Mouse (Mus musculus): ENCODE measurements around the gene Igsf8. TPM values are rescaled to one million over a fixed set of nuclear protein-coding genes. Genes with fewer than 3 reads are reported as not detected.

The Igsf8 gene
- polyA plus RNA-seq, 1 experiment = 159 TPM

DNA sequence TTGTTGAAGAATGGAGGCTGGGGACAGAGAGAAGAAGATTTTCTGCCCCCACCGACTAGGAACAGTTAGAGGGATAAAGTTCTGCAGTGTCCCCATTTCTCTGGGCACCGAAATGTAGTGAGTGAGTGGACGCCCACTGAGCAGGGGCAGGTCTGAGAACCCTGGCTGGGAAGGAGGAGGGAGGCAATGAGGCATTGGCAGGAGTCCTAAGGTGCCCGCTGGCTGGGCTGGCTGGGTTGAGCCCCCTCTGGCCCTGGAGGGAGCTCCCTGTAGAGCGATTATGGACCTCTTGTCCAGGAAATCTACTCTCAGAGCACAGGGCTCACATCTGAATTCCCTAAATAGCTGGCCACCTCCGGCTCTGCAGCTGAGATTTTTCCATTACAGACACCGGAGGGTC lies 38.1 kb downstream of the Igsf8 start:
- TF ChIP-seq CTCF (IDR thresholded peaks at IDR 0.05; ENCODE audit: borderline replicate concordance, control insufficient read depth, extremely low read depth, insufficient read depth, low read length, poor library complexity) (no peak), POLR2A (IDR thresholded peaks at IDR 0.05; ENCODE audit: control insufficient read depth, extremely low read depth, insufficient read depth, low read length, poor library complexity) (no peak)
- Histone ChIP-seq H3K27ac (ENCODE audit: control insufficient read depth, insufficient read depth, low read length) (no peak overlapping the region), H3K27me3 (ENCODE audit: control insufficient read depth, insufficient read depth, low read length) (no peaks in the 10 kb centered on the region), H3K36me3 (ENCODE audit: control insufficient read depth, insufficient read depth, low read length) (no peaks in the 10 kb centered on the region), H3K4me1 (replicated peaks; ENCODE audit: control insufficient read depth, insufficient read depth, low read length) (no peaks in the 10 kb centered on the region), H3K4me3 (ENCODE audit: control insufficient read depth, insufficient read depth, low read length) (no peak overlapping the region)
- no peak for DNase-seq
- WGBS = 91% methylated on average over 7 of the region's 7 CpGs

GRCm38 (mm10) chr1:172300247-172300646 lies 38.8 kb downstream of the Igsf8 start:
- no peak for DNase-seq
- Histone ChIP-seq H3K27me3 (ENCODE audit: control insufficient read depth, insufficient read depth, low read length) (no peaks in the 10 kb centered on the region), H3K36me3 (ENCODE audit: control insufficient read depth, insufficient read depth, low read length) (no peaks in the 10 kb centered on the region), H3K4me3 (ENCODE audit: control insufficient read depth, insufficient read depth, low read length) (no peak overlapping the region), H3K27ac (ENCODE audit: control insufficient read depth, insufficient read depth, low read length) (no peak overlapping the region), H3K4me1 (replicated peaks; ENCODE audit: control insufficient read depth, insufficient read depth, low read length) (no peaks in the 10 kb centered on the region)
- TF ChIP-seq POLR2A (IDR thresholded peaks at IDR 0.05; ENCODE audit: control insufficient read depth, extremely low read depth, insufficient read depth, low read length, poor library complexity) (no peak), CTCF (IDR thresholded peaks at IDR 0.05; ENCODE audit: borderline replicate concordance, control insufficient read depth, extremely low read depth, insufficient read depth, low read length, poor library complexity) (no peak)
- 82% methylated on average over 5 of the region's 5 CpGs for WGBS

DNA sequence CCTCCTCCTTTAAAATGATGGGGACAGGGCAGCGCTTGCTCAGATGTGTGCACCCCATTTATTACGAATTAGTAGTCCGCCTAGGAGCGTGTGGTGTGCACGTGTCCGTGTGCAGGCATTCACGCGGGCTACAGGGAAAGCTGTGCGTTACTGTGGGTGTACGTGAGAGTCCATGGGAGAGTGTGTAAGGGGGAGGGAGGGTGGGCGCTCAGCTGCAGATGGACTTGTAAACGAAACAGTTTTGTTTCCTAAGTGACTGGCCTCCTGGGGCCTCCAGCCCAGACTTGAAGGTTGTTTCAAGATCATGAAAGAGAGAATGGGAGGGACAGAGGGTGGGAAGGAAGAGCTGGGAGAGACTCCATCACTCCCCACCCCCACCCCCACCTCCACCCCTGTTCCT lies 39.7 kb downstream of the Igsf8 start:
- H3K27ac ChIP-seq (ENCODE audit: control insufficient read depth, insufficient read depth, low read length) = no peak overlapping the region
- no peak for DNase-seq
- 0 out of 2 replicates have a peak, but pooled peaks cover 2% of the 10 kb centered on the region for H3K4me1 ChIP-seq (replicated peaks; ENCODE audit: control insufficient read depth, insufficient read depth, low read length)
- H3K36me3 ChIP-seq (ENCODE audit: control insufficient read depth, insufficient read depth, low read length) = no peaks in the 10 kb centered on the region
- H3K4me3 ChIP-seq (ENCODE audit: control insufficient read depth, insufficient read depth, low read length) = no peak overlapping the region
- TF ChIP-seq CTCF (IDR thresholded peaks at IDR 0.05; ENCODE audit: borderline replicate concordance, control insufficient read depth, extremely low read depth, insufficient read depth, low read length, poor library complexity) (no peak), POLR2A (IDR thresholded peaks at IDR 0.05; ENCODE audit: control insufficient read depth, extremely low read depth, insufficient read depth, low read length, poor library complexity) (no peak)
- H3K27me3 ChIP-seq (ENCODE audit: control insufficient read depth, insufficient read depth, low read length) = no peaks in the 10 kb centered on the region
- whole genome bisulfite sequencing = 88% methylated on average over 12 of the region's 12 CpGs

- Histone ChIP-seq H3K36me3 (ENCODE audit: control insufficient read depth, insufficient read depth, low read length) (no peaks in the 10 kb centered on the region), H3K4me3 (ENCODE audit: control insufficient read depth, insufficient read depth, low read length) (no peak overlapping the region), H3K27ac (ENCODE audit: control insufficient read depth, insufficient read depth, low read length) (no peak overlapping the region), H3K27me3 (ENCODE audit: control insufficient read depth, insufficient read depth, low read length) (no peaks in the 10 kb centered on the region), H3K4me1 (replicated peaks; ENCODE audit: control insufficient read depth, insufficient read depth, low read length) (0 out of 2 replicates have a peak, but pooled peaks cover 5% of the 10 kb centered on the region)
- TF ChIP-seq POLR2A (IDR thresholded peaks at IDR 0.05; ENCODE audit: control insufficient read depth, extremely low read depth, insufficient read depth, low read length, poor library complexity) (no peak), CTCF (IDR thresholded peaks at IDR 0.05; ENCODE audit: borderline replicate concordance, control insufficient read depth, extremely low read depth, insufficient read depth, low read length, poor library complexity) (no peak)
- DNase-seq = no peak
- 44% methylated on average over 3 of the region's 3 CpGs for WGBS
Measured at GRCm38 (mm10) chr1:172302311-172302710, 40.9 kb downstream of the Igsf8 start.

DNA sequence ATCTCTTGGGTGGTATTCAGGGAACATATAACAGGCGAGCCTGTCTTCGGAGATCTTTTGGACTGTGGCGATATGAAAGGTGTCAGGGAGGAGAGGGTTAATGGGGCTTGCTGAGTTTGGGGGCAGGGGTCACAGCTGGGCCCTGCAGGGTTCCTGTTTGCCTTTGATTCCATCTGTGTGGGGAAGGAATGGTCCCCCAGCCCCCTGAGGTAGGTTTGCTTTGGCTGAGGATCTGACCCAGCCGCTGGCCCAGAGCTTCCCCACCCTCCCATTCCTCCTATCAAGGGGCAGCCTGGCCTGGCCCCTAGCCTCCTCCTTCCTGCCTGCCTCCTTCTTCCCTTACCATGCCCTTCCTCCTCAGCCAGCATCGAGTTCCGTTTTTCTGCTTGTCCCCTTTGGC lies 41.4 kb downstream of the Igsf8 start:
- no peak for DNase-seq
- no peak for TF ChIP-seq CTCF (IDR thresholded peaks at IDR 0.05; ENCODE audit: borderline replicate concordance, control insufficient read depth, extremely low read depth, insufficient read depth, low read length, poor library complexity)
- no peak for TF ChIP-seq POLR2A (IDR thresholded peaks at IDR 0.05; ENCODE audit: control insufficient read depth, extremely low read depth, insufficient read depth, low read length, poor library complexity)
- no peaks in the 10 kb centered on the region for H3K27me3 ChIP-seq (ENCODE audit: control insufficient read depth, insufficient read depth, low read length)
- 0 out of 2 replicates have a peak, but pooled peaks cover 5% of the 10 kb centered on the region for H3K4me1 ChIP-seq (replicated peaks; ENCODE audit: control insufficient read depth, insufficient read depth, low read length)
- H3K36me3 ChIP-seq (ENCODE audit: control insufficient read depth, insufficient read depth, low read length) = no peaks in the 10 kb centered on the region
- WGBS = 68% methylated on average over 6 of the region's 6 CpGs
- H3K27ac ChIP-seq (ENCODE audit: control insufficient read depth, insufficient read depth, low read length) = no peak overlapping the region
- no peak overlapping the region for H3K4me3 ChIP-seq (ENCODE audit: control insufficient read depth, insufficient read depth, low read length)

GRCm38 (mm10) chr1:172304443-172304842 lies 43.0 kb downstream of the Igsf8 start:
- Histone ChIP-seq H3K4me3 (ENCODE audit: control insufficient read depth, insufficient read depth, low read length) (no peak overlapping the region), H3K36me3 (ENCODE audit: control insufficient read depth, insufficient read depth, low read length) (no peaks in the 10 kb centered on the region), H3K27ac (ENCODE audit: control insufficient read depth, insufficient read depth, low read length) (no peak overlapping the region), H3K27me3 (ENCODE audit: control insufficient read depth, insufficient read depth, low read length) (no peaks in the 10 kb centered on the region), H3K4me1 (replicated peaks; ENCODE audit: control insufficient read depth, insufficient read depth, low read length) (0 out of 2 replicates have a peak, but pooled peaks cover 5% of the 10 kb centered on the region)
- TF ChIP-seq POLR2A (IDR thresholded peaks at IDR 0.05; ENCODE audit: control insufficient read depth, extremely low read depth, insufficient read depth, low read length, poor library complexity) (no peak), CTCF (IDR thresholded peaks at IDR 0.05; ENCODE audit: borderline replicate concordance, control insufficient read depth, extremely low read depth, insufficient read depth, low read length, poor library complexity) (no peak)
- WGBS = 64% methylated on average over 6 of the region's 6 CpGs
- no peak for DNase-seq

- Histone ChIP-seq H3K27me3 (ENCODE audit: control insufficient read depth, insufficient read depth, low read length) (no peaks in the 10 kb centered on the region), H3K4me3 (ENCODE audit: control insufficient read depth, insufficient read depth, low read length) (no peak overlapping the region), H3K36me3 (ENCODE audit: control insufficient read depth, insufficient read depth, low read length) (no peaks in the 10 kb centered on the region), H3K4me1 (replicated peaks; ENCODE audit: control insufficient read depth, insufficient read depth, low read length) (peaks cover 10% of the 10 kb centered on the region), H3K27ac (ENCODE audit: control insufficient read depth, insufficient read depth, low read length) (no peak overlapping the region)
- WGBS = 49% methylated on average over 2 of the region's 2 CpGs
- DNase-seq = no peak
- TF ChIP-seq POLR2A (IDR thresholded peaks at IDR 0.05; ENCODE audit: control insufficient read depth, extremely low read depth, insufficient read depth, low read length, poor library complexity) (no peak), CTCF (IDR thresholded peaks at IDR 0.05; ENCODE audit: borderline replicate concordance, control insufficient read depth, extremely low read depth, insufficient read depth, low read length, poor library complexity) (no peak)
Measured at GRCm38 (mm10) chr1:172305153-172305552, 43.7 kb downstream of the Igsf8 start.
